ENCODE assay signal across 10 mouse cellular contexts in genomic region chr17:43567593-43567991, GRCm38 (mm10). TPM values are rescaled to one million over a fixed set of nuclear protein-coding genes. Genes with fewer than 3 reads are reported as not detected.
DNase-seq lines count a peak whose midpoint lies in the region; ATAC-seq lines count a peak whose summit lies in the region.
"Had no signal": no experiment of that assay in that cellular context is flagged by ENCODE, and none has a peak within 500 bp of the region (broad histone marks: within the 10 kb centered on the region; RNA-seq: fewer than 3 reads in every experiment).

No protein-coding gene starts in this region.

- no peaks in the 10 kb centered on the region for H3K27me3 ChIP-seq in lung, embryonic 15.5 days
- 0 out of 2 replicates have a peak, but pooled peaks cover 5% of the 10 kb centered on the region for H3K27me3 ChIP-seq in forebrain, embryonic 12.5 days
- H3K27me3 ChIP-seq in limb, embryonic 10.5 days (ENCODE audit: low read depth, poor library complexity, severe bottlenecking) = no peaks in the 10 kb centered on the region
- 0 out of 2 replicates have a peak, but pooled peaks cover 3% of the 10 kb centered on the region for H3K27me3 ChIP-seq in neural tube, embryonic 15.5 days (replicated peaks)

- H3K9ac ChIP-seq in lung, embryonic 15.5 days = no peak overlapping the region
- H3K9ac ChIP-seq in forebrain, embryonic 12.5 days = peak overlapping the region; percentile 59
- H3K9ac ChIP-seq in neural tube, embryonic 15.5 days (replicated peaks) = peak overlapping the region; percentile 51

- H3K4me2 ChIP-seq in lung, embryonic 15.5 days = peak overlapping the region; percentile 75
- peak overlapping the region; percentile 85 for H3K4me2 ChIP-seq in forebrain, embryonic 12.5 days
- H3K4me2 ChIP-seq in neural tube, embryonic 15.5 days = peak overlapping the region; percentile 82

- peak overlapping the region; percentile 50 for H3K4me3 ChIP-seq in lung, embryonic 15.5 days
- peak overlapping the region; percentile 44 for H3K4me3 ChIP-seq in forebrain, embryonic 12.5 days (replicated peaks)
- H3K4me3 ChIP-seq in limb, embryonic 10.5 days = peak overlapping the region; percentile 63
- H3K4me3 ChIP-seq in neural tube, embryonic 15.5 days (replicated peaks) = peak overlapping the region; percentile 45

- no peaks in the 10 kb centered on the region for H3K36me3 ChIP-seq in lung, embryonic 15.5 days
- no peaks in the 10 kb centered on the region for H3K36me3 ChIP-seq in forebrain, embryonic 12.5 days (replicated peaks)
- no peaks in the 10 kb centered on the region for H3K36me3 ChIP-seq in limb, embryonic 10.5 days
- no peaks in the 10 kb centered on the region for H3K36me3 ChIP-seq in neural tube, embryonic 15.5 days

- H3K27ac ChIP-seq in lung, embryonic 15.5 days = 0 out of 2 replicates have a peak overlapping the region, but pooled peaks have one; percentile 9
- no peak overlapping the region for H3K27ac ChIP-seq in forebrain, embryonic 12.5 days
- peak overlapping the region; percentile 77 for H3K27ac ChIP-seq in limb, embryonic 10.5 days
- H3K27ac ChIP-seq in neural tube, embryonic 15.5 days (replicated peaks) = no peak overlapping the region

- 7% methylated on average over 12 of the region's 12 CpGs for WGBS in lung, embryonic 15.5 days
- 5% methylated on average over 12 of the region's 12 CpGs for WGBS in forebrain, embryonic 12.5 days
- WGBS in limb, embryonic 10.5 days = 9% methylated on average over 12 of the region's 12 CpGs
- WGBS in neural tube, embryonic 15.5 days = 10% methylated on average over 12 of the region's 12 CpGs

- no peak for DNase-seq in lung, adult 18-20 months
- DNase-seq in limb, embryonic 10.5 days (ENCODE audit: low spot score) = peak; percentile 33
- no peak for DNase-seq in spleen, postnatal 14 days (ENCODE audit: low spot score in 2 of 2)
- no peak for DNase-seq in gastrocnemius, postnatal 14 days
- DNase-seq in adrenal gland, adult 2 months = no peak

- intact Hi-C loops in gastrocnemius, postnatal 14 days (cut with DNase I; ENCODE audit: low total_unique reads) = no loop called here

- H3K9me3 ChIP-seq in lung, embryonic 15.5 days = no peaks in the 10 kb centered on the region
- no peaks in the 10 kb centered on the region for H3K9me3 ChIP-seq in forebrain, embryonic 12.5 days
- H3K9me3 ChIP-seq in limb, embryonic 10.5 days (replicated peaks) = no peaks in the 10 kb centered on the region
- no peaks in the 10 kb centered on the region for H3K9me3 ChIP-seq in neural tube, embryonic 15.5 days (replicated peaks)

- H3K4me1 ChIP-seq in lung, embryonic 15.5 days = peaks cover 12% of the 10 kb centered on the region
- H3K4me1 ChIP-seq in forebrain, embryonic 12.5 days = peaks cover 12% of the 10 kb centered on the region; the same call in 1 of the 2 replicates
- peaks cover 19% of the 10 kb centered on the region for H3K4me1 ChIP-seq in limb, embryonic 10.5 days
- peaks cover 13% of the 10 kb centered on the region for H3K4me1 ChIP-seq in neural tube, embryonic 15.5 days

- ATAC-seq in lung, embryonic 15.5 days (ENCODE audit: borderline replicate concordance, extremely low read depth, low FRiP score, low TSS enrichment) = peak; percentile 37; the same call in 1 of the 2 replicates
- peak; percentile 69; the same call in 1 of the 2 replicates for ATAC-seq in forebrain, embryonic 12.5 days (ENCODE audit: low FRiP score)
- 0 out of 2 replicates have a peak, but pooled peaks have one; percentile 36 for ATAC-seq in neural tube, embryonic 15.5 days (ENCODE audit: low FRiP score)

RNA-seq across cellular contexts. Expression of gene Pla2g7, which starts 0.3 kb away (rescaled TPM):
- 10.6 and 12.5 TPM in 2 replicates for polyA plus RNA-seq in lung, embryonic 15.5 days (2015; fragmentation: Nextera tagmentation; extraction: Ambion mirVana)
- 2.1 and 3.4 TPM in 2 replicates for polyA plus RNA-seq in forebrain, embryonic 12.5 days (2016; fragmentation: Nextera tagmentation; extraction: Ambion mirVana)
- 1.0 and 2.2 TPM in 2 replicates for polyA plus RNA-seq in limb, embryonic 10.5 days (2016; fragmentation: Nextera tagmentation; extraction: Ambion mirVana)
- 66.6 and 72.6 TPM in 2 replicates for polyA plus RNA-seq in neural tube, embryonic 15.5 days (2015; fragmentation: Nextera tagmentation; extraction: Ambion mirVana)
- 10 to 100 TPM in 1 of 2 experiments, 1 to 10 TPM in 1; 8.2 to 10.0 TPM for total RNA-seq in gastrocnemius, postnatal 14 days (2021)
- total RNA-seq in adrenal gland, adult 2 months (2021) = 10 to 100 TPM; 16.7 to 20.8 TPM
- 3.2 and 3.6 TPM in 2 replicates for polyA plus RNA-seq in adrenal gland, adult 2 months (2012; rRNA removed)
- total RNA-seq: megakaryocyte-erythroid progenitor cell, adult 5-6 weeks had no signal

RNA-seq across cellular contexts. Expression of gene Ankrd66, which starts 24.2 kb away (rescaled TPM):
- polyA plus RNA-seq in lung, embryonic 15.5 days (2015; fragmentation: Nextera tagmentation; extraction: Ambion mirVana) = 0.30 and 0.36 TPM in 2 replicates
- not detected in 2 replicates for polyA plus RNA-seq in forebrain, embryonic 12.5 days (2016; fragmentation: Nextera tagmentation; extraction: Ambion mirVana)
- 0.18 TPM in 1 of 2 replicates, not detected in the other for polyA plus RNA-seq in limb, embryonic 10.5 days (2016; fragmentation: Nextera tagmentation; extraction: Ambion mirVana)
- 0.32 and 0.42 TPM in 2 replicates for polyA plus RNA-seq in neural tube, embryonic 15.5 days (2015; fragmentation: Nextera tagmentation; extraction: Ambion mirVana)
- total RNA-seq in gastrocnemius, postnatal 14 days (2021) = not detected
- total RNA-seq in adrenal gland, adult 2 months (2021) = not detected
- polyA plus RNA-seq in adrenal gland, adult 2 months (2012; rRNA removed) = not detected in 2 replicates
- total RNA-seq: gastrocnemius, postnatal 10 days; megakaryocyte-erythroid progenitor cell, adult 5-6 weeks had no signal

Comparison
In these comparisons a context has a peak if more than half of its experiments do, and no peak if none do; other contexts are left out.
1. H3K27ac ChIP-seq: peak in lung, embryonic 15.5 days (single experiment) and limb, embryonic 10.5 days (single experiment); none in forebrain, embryonic 12.5 days (single experiment) and neural tube, embryonic 15.5 days (single experiment).
2. Peak in every context shown above with its lines, with median percentiles within 50 percentile points of each other: ATAC-seq, H3K4me2 ChIP-seq and H3K4me3 ChIP-seq.